Mouse (Mus musculus) megakaryocyte-erythroid progenitor cell, adult 5-6 weeks (primary cell): ENCODE measurements at regions not wholly inside any gene's neighbourhood (a gene's known extent, or its start where the extent isn't known, plus 50 kb on each side); places are given as distances from the start of the nearest gene placed in this dataset.
A peak's percentile ranks its signal among the peaks of the same experiment; 100 is the strongest.

Experiments
- ATAC-seq: replicated peaks from 2 replicates; pipeline ENCODE4 v1.8.0; 2016; ENCODE audit warnings: mild to moderate bottlenecking, inconsistent platforms; ENCODE audit not compliant: severe bottlenecking, poor library complexity, low FRiP score, low TSS enrichment

GRCm38 (mm10) chr4:9135481-9136187 lies 896.8 kb upstream of the Car8 start:
- peak; percentile 97 for ATAC-seq

DNA sequence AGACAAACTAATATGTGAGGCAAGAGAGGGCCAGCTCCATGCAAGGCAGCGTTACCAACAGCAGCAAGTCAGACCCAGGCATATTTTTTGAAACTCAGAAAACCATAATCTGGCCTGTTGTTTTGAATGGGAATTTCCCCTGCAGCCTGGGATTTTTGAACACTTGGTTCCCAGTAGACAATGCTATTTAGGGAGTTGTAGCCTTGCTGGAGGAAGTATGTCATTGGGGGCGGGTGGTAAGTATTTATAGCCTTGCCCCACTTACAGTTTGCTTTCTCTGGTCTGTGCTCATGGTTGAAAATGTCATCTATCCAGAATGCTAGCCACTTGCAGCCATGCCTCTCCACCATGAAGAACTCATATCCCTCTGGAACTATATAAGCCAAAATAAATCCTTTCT lies 894.9 kb upstream of the Car8 start:
- ATAC-seq = no peak

GRCm38 (mm10) chr4:9132982-9133625 lies 894.3 kb upstream of the Car8 start:
- ATAC-seq = no peak

GRCm38 (mm10) chr4:9132356-9132755 lies 893.5 kb upstream of the Car8 start:
- ATAC-seq = no peak

DNA sequence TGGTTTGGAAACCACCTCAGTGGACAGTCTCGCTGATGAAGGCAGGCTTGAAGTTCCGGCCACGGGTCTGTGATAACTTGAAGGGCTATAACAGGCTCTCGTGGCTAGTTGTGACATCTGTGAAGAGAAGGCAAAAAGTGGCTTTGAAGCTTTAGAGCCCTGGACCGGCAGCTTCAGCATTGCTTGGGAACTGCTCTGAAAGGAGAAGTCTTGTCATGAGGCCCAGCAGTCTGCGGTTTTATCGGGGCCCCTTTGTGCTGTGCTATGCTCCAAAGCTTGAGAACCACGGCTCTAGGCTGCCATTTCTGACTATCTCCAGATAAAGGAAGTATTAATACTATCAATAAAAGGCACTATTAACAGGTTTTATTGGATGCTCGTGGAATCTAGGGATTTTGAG lies 892.8 kb upstream of the Car8 start:
- ATAC-seq = no peak

GRCm38 (mm10) chr4:9125236-9125963 lies 886.6 kb upstream of the Car8 start:
- ATAC-seq = no peak

DNA sequence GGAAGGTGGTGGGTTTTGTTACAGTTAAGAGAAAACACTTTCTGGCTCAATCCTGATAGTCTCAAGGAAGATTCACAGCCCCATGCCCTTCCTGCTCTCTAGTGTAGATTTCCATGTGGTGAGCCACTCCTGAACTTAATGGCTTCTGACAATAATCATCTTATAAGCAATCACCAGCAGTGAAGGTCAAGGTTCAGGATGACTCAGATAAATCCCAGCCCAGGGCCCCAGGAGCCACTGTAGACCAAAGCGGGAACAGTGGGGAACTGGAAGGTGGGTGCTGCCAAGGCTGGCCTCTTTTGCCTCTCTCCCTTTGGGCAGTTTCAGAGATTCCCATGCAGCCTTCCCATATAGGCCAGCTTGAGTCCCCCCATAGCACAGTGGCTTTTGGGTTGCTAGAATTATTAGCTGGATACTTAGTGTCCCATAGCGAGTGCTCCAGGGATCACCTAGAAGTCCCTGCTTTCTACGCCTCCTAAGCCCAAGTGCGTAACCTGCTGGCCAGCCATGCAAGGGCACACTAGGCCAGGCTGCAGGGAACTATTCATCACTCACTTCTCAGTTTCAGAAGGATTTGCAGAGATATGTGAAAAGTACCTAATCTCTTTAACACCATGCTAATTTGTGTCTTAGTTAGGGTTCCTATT lies 885.9 kb upstream of the Car8 start:
- ATAC-seq = no peak

DNA sequence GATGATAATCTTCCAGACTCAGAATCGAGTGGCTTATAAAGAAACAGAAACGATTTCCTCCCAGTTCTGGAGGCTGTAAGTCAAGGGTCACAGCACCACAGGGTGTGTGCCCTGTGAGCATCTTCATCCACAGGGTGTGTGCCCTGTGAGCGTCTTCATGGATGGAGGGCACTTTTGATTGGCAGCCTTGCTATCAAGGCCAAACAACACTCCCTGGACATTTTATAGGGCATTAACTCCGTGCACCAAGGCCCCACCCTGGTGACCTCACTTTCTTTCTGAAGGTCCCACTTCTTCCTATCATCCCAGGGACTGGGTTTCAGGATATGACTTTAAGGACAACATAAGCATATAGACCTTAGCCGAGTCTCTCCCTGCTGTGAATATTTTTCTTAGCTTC lies 885.3 kb upstream of the Car8 start:
- ATAC-seq = no peak

- no peak for ATAC-seq
Measured at GRCm38 (mm10) chr4:9123396-9124031, 884.7 kb upstream of the Car8 start.

GRCm38 (mm10) chr4:9122639-9123286 lies 883.9 kb upstream of the Car8 start:
- ATAC-seq = no peak

DNA sequence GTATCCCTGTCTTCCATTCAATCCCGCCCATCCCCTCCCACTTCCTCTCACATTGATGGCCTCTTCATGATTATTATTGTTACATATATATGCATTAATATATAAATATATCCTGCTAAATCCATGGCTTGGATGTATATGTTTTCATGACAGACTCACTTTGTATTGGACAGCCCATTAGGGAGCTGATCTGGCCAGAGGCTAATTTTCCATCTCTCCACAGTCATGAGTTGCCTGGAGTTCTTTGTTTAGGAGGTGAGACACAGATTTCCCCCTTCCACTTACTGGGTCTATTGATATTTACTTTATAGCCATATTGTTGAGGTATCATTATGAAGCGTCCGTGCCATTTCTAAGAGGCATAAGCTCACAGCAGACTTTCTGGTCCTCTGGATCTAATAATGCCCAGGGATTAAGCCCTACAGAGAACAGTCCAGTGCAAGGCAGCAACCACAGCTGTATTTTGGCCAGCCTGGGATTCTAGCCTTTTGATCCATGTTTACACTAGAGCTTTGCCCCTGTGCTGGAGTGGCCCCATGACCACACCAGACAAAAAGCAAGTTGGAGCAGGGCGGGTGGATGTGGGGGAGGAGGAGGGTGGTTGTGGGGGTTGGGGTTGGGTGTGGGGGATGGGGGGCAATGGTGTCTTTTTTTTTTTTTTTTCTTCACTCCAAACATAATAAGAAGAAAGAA lies 878.3 kb upstream of the Car8 start:
- ATAC-seq = no peak

- no peak for ATAC-seq
Measured at GRCm38 (mm10) chr4:9115874-9116273, 877.0 kb upstream of the Car8 start.

- no peak for ATAC-seq
Measured at GRCm38 (mm10) chr4:9113982-9114381, 875.1 kb upstream of the Car8 start.

GRCm38 (mm10) chr4:9110355-9110754 lies 871.5 kb upstream of the Car8 start:
- no peak for ATAC-seq

DNA sequence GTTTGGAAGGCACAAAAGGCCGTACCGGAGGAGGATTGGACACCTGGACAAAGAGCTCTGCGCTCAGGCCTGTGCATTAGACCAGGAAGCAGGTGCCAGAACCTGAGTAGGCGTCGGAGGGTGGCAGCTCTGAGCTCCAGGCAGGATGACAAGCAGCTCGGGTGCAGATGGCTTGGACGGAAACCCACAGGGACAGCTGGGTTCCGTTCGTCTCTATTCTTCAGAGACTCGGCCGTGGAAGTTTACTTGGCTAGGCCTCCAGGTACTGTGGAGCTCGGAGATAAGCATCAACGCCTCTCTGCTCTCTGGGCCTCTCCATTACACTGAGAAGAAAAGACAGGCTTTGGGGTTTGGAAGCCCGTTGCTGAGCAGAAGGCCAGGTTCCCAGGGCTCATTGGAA lies 868.5 kb upstream of the Car8 start:
- ATAC-seq = no peak

DNA sequence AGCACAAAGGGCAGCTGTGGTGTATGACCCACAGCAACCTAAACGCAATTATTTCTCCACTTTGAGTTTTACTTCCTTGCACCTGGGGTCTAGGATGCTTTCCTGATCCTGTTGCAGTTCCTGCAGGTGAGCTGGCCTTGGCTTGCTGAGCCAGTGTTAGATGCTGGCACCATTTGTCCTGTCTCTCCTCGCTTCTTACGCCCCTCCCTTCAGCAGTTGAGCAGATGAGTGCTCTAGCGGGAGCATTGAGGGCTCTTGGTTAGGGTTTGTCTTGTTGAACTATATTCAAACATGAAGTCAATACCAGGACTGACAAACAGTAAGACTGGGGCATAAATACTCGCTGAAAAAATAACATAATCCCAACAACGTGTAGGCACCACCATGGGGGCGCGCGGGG lies 867.9 kb upstream of the Car8 start:
- no peak for ATAC-seq

DNA sequence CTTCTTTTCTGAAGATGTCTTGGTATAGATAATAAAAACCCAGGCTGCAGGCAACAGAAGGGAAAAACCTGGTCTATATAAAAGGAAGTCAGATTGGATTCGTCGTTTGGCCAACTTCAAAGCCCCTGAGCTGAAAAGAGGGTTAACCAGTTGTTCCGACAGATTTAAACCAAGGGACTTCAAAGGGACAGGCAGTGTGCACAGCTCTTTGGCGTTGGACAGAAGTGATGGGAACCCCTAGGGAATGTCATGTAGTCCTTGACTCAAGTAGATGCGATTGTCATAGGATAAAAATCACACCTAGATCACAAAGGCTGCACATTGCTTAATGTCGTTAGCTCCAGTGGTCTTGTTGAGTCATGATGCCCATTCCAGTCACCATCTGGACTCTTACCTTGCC lies 865.8 kb upstream of the Car8 start:
- ATAC-seq = no peak

DNA sequence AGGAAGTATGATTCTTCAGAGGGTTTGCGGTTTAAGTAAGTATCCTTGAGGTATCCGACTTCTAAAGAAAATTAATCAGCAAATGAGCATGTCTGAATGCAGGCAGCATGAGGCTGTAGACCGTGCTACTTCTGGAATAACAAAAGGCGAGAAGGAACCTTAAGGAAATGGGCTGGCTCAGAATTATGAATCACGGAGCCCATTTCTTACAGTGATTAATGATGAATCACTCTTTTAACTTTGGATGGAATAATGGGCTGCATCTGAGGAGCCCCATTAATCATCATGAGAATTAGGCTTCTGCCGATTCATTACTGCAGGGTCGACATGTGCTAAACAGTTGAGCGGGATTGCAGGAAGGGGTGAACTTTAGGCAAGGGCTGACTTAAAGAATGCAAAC lies 865.1 kb upstream of the Car8 start:
- ATAC-seq = no peak
